ENCODE assay signal across 7 mouse cellular contexts in genomic region chr17:67837351-67838090, GRCm38 (mm10).
DNase-seq lines count a peak whose midpoint lies in the region; ATAC-seq and TF ChIP-seq lines count a peak whose summit lies in the region.

No protein-coding gene starts in this region.

- no peak overlapping the region for H3K4me2 ChIP-seq in intestine, embryonic 16.5 days (ENCODE audit: low read depth, low read length)

- 63% methylated on average over 17 of the region's 17 CpGs for WGBS in intestine, embryonic 16.5 days
- 56% methylated on average over 17 of the region's 17 CpGs for WGBS in small intestine, adult 2 months

- peak; percentile 77 for DNase-seq in adrenal gland, postnatal 10 days
- DNase-seq in embryo, embryonic 10 days (ENCODE audit: low spot score), result peak; percentile 83
- DNase-seq in gastrocnemius, postnatal 36 days, result peak; percentile 35 to 36
- DNase-seq in left cerebral cortex, adult 9 months (ENCODE audit: low spot score in 2 of 2), result peak; percentile 3 to 83
- DNase-seq in mesoderm, embryonic 11.5 days (ENCODE audit: low read depth, low spot score), result peak; percentile 89

- peak; percentile 23; the same call in 1 of the 2 replicates for TF ChIP-seq CTCF in small intestine, adult 2 months (IDR thresholded peaks at IDR 0.05; ENCODE audit: extremely low read depth, insufficient read length, insufficient replicate concordance, low read depth, low read length)

- H3K9me3 ChIP-seq in intestine, embryonic 16.5 days (ENCODE audit: control insufficient read depth, low read length), result no peaks in the 10 kb centered on the region

- H3K9ac ChIP-seq in intestine, embryonic 16.5 days (ENCODE audit: low read depth, low read length), result no peak overlapping the region

- TF ChIP-seq POLR2A in small intestine, adult 2 months (IDR thresholded peaks at IDR 0.05; ENCODE audit: low read depth, low read length), result no peak

- no peak overlapping the region for H3K27ac ChIP-seq in intestine, embryonic 16.5 days (ENCODE audit: low read length)
- no peak overlapping the region for H3K27ac ChIP-seq in small intestine, adult 2 months (ENCODE audit: insufficient read depth, low read depth, low read length)

- no peaks in the 10 kb centered on the region for H3K27me3 ChIP-seq in intestine, embryonic 16.5 days (replicated peaks; ENCODE audit: control insufficient read depth, insufficient read depth, low read length)
- H3K27me3 ChIP-seq in small intestine, adult 2 months (ENCODE audit: control insufficient read depth, insufficient read depth, low read length), result no peaks in the 10 kb centered on the region

- no peaks in the 10 kb centered on the region for H3K4me1 ChIP-seq in intestine, embryonic 16.5 days (ENCODE audit: control insufficient read depth, insufficient read depth, low read length)
- H3K4me1 ChIP-seq in small intestine, adult 2 months (ENCODE audit: control insufficient read depth, insufficient read depth, insufficient read length, low read length), result no peaks in the 10 kb centered on the region

- H3K36me3 ChIP-seq in intestine, embryonic 16.5 days (ENCODE audit: control insufficient read depth, insufficient read depth, low read length), result no peaks in the 10 kb centered on the region
- H3K36me3 ChIP-seq in small intestine, adult 2 months (ENCODE audit: control insufficient read depth, insufficient read depth, low read length), result no peaks in the 10 kb centered on the region

- intact Hi-C loops in gastrocnemius, postnatal 36 days (cut with DNase I), result loop anchor here (10.0 kb wide), 1 partner anchor 1263 kb away; no protein-coding TSS in a partner anchor

- H3K4me3 ChIP-seq in intestine, embryonic 16.5 days (ENCODE audit: low read length), result no peak overlapping the region
- H3K4me3 ChIP-seq in small intestine, adult 2 months (ENCODE audit: low read depth, low read length), result no peak overlapping the region

- peak; percentile 33; the same call in 1 of the 2 replicates for ATAC-seq in intestine, embryonic 16.5 days

Comparison
In these comparisons a context has a peak if more than half of its experiments do, and no peak if none do; other contexts are left out.
1. DNase-seq: peak in every context shown above with its lines; median percentile 89 in mesoderm, embryonic 11.5 days; 83 in embryo, embryonic 10 days; 77 in adrenal gland, postnatal 10 days; 43 in left cerebral cortex, adult 9 months; 36 in gastrocnemius, postnatal 36 days.